Mouse (Mus musculus) ES-Bruce4 (cell line): ENCODE data around the gene 0610030E20Rik.

Source experiments
- CTCF ChIP-seq: IDR thresholded peaks from one replicate; pipeline ENCODE4 v1.8.1; 2011; ENCODE audit warnings: low read depth, low read length
- EP300 ChIP-seq: IDR thresholded peaks from 2 replicates; pipeline ENCODE4 v1.6.1; 2011; ENCODE audit warnings: low read depth, low read length; ENCODE audit not compliant: insufficient read depth
- POLR2A ChIP-seq: IDR thresholded peaks from one replicate; pipeline ENCODE4 v1.8.1; 2011; ENCODE audit warnings: low read length; ENCODE audit not compliant: insufficient read depth

DNA sequence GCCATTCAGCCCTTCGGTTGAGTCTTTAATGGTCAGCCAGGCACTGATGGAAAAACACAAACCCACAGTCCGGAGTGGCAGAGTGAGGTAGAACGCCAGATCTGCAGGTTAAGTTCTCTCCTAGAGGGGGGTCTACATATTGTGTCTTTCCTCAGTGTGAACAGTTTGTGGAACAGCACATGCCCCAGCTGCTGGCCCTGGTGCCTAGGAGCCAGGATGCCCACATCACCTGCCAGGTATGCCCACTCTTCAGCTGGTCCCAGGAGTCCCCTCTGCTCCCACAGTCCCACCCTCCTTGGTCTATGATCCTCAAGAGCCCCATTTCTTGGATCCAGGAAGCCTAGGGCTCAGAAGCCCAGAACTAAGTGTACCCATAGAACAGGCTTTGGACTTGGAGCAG lies 34.9 kb upstream of the 0610030E20Rik start:
- no peak for TF ChIP-seq EP300
- no peak for TF ChIP-seq CTCF
- TF ChIP-seq POLR2A: no peak
